Mouse (Mus musculus) embryonic facial prominence, embryonic 10.5 days (tissue): ENCODE data around the gene Tgfb3. TPM values are rescaled to one million over a fixed set of nuclear protein-coding genes. Genes with fewer than 3 reads are reported as not detected.

Experiments
- DNase-seq: peaks from one replicate; pipeline ENCODE4 v3.0.0-alpha.2; 2017; ENCODE audit warnings: low spot score
- H3K27ac ChIP-seq: fragments of 300-500 bp; sonication (generic); replicated peaks from 2 replicates; pipeline ENCODE4 v1.5.1; 2016; ENCODE audit warnings: mild to moderate bottlenecking
- H3K27me3 ChIP-seq: fragments of 300-500 bp; sonication (generic); replicated peaks from 2 replicates; pipeline ENCODE4 v1.6.1; 2016; ENCODE audit warnings: low read depth, mild to moderate bottlenecking; ENCODE audit not compliant: poor library complexity, severe bottlenecking
- H3K36me3 ChIP-seq: fragments of 300-500 bp; sonication (generic); replicated peaks from 2 replicates; pipeline ENCODE4 v1.6.1; 2016; ENCODE audit warnings: mild to moderate bottlenecking, moderate library complexity
- H3K4me1 ChIP-seq: fragments of 300-500 bp; sonication (generic); 2 replicates; pipeline ENCODE4 v1.6.1; 2016
- H3K4me3 ChIP-seq: fragments of 300-500 bp; sonication (generic); 2 replicates; pipeline ENCODE4 v1.5.1; 2016; ENCODE audit warnings: mild to moderate bottlenecking, moderate library complexity
- H3K9me3 ChIP-seq: fragments of 300-500 bp; sonication (generic); 2 replicates; pipeline ENCODE4 v1.6.1; 2016; ENCODE audit warnings: mild to moderate bottlenecking
- WGBS: fragments of 180-500 bp; shearing (Covaris S2); methylation state at CpG from one replicate; pipeline ENCODE4 v1.1.7; 2016; 5-methylcytosine and 5-hydroxymethylcytosine counted together
- polyA plus RNA-seq: library from polyadenylated mRNA; unstranded; fragments of >200 nt; fragmentation: Nextera tagmentation; extraction: Ambion mirVana; gene quantifications from 2 replicates; pipeline ENCODE4 v1.2.1, GENCODE M21; 2016

Tgfb3 gene
- polyA plus RNA-seq: 10.7 and 14.4 TPM in 2 replicates

GRCm38 (mm10) chr12:86078553-86079201, at the start of gene Tgfb3:
Gene Tgfb3 (minus strand): TSS chr12:86079041.
- no peaks in the 10 kb centered on the region for H3K9me3 ChIP-seq
- WGBS: under 1% methylated on average over 25 of the region's 25 CpGs
- H3K27me3 ChIP-seq: peaks cover 47% of the 10 kb centered on the region
- peaks cover 45% of the 10 kb centered on the region for H3K4me1 ChIP-seq
- peak; percentile 81 for DNase-seq
- H3K4me3 ChIP-seq: peak within 1 kb of the TSS; percentile 71
- peak within 1 kb of the TSS; percentile 96 for H3K27ac ChIP-seq
- no peaks in the 10 kb centered on the region; the same call in 1 of the 2 replicates for H3K36me3 ChIP-seq

- WGBS: 71% methylated on average over 6 of the region's 6 CpGs
- no peaks in the 10 kb centered on the region for H3K27me3 ChIP-seq
- no peak overlapping the region for H3K4me3 ChIP-seq
- H3K36me3 ChIP-seq: no peaks in the 10 kb centered on the region
- peaks cover 23% of the 10 kb centered on the region for H3K4me1 ChIP-seq
- DNase-seq: no peak
- H3K27ac ChIP-seq: no peak overlapping the region
- H3K9me3 ChIP-seq: no peaks in the 10 kb centered on the region
Measured at GRCm38 (mm10) chr12:86128122-86128521, 49.3 kb upstream of the Tgfb3 start.

GRCm38 (mm10) chr12:86124016-86124415, 45.2 kb upstream of the Tgfb3 start:
- no peak for DNase-seq
- no peaks in the 10 kb centered on the region for H3K36me3 ChIP-seq
- H3K4me1 ChIP-seq: peaks cover 13% of the 10 kb centered on the region; the same call in 1 of the 2 replicates
- H3K4me3 ChIP-seq: no peak overlapping the region
- WGBS: 71% methylated on average over 6 of the region's 6 CpGs
- no peak overlapping the region for H3K27ac ChIP-seq
- no peaks in the 10 kb centered on the region for H3K9me3 ChIP-seq
- H3K27me3 ChIP-seq: no peaks in the 10 kb centered on the region

GRCm38 (mm10) chr12:86116295-86116835, 37.5 kb upstream of the Tgfb3 start:
- Histone ChIP-seq H3K4me3 (no peak overlapping the region), H3K9me3 (no peaks in the 10 kb centered on the region), H3K4me1 (no peaks in the 10 kb centered on the region), H3K36me3 (peaks cover 7% of the 10 kb centered on the region; the same call in 1 of the 2 replicates), H3K27ac (no peak overlapping the region), H3K27me3 (no peaks in the 10 kb centered on the region)
- 87% methylated on average over 15 of the region's 15 CpGs for WGBS
- DNase-seq: no peak

- Histone ChIP-seq H3K4me3 (no peak overlapping the region), H3K4me1 (no peaks in the 10 kb centered on the region), H3K36me3 (peaks cover 18% of the 10 kb centered on the region; the same call in 1 of the 2 replicates), H3K27me3 (no peaks in the 10 kb centered on the region), H3K9me3 (no peaks in the 10 kb centered on the region), H3K27ac (no peak overlapping the region)
- WGBS: 90% methylated on average over 2 of the region's 2 CpGs
- DNase-seq: no peak
Measured at GRCm38 (mm10) chr12:86110637-86111036, 31.8 kb upstream of the Tgfb3 start.

GRCm38 (mm10) chr12:86109531-86109930, 30.7 kb upstream of the Tgfb3 start:
- no peak overlapping the region for H3K4me3 ChIP-seq
- peaks cover 7% of the 10 kb centered on the region for H3K4me1 ChIP-seq
- no peak for DNase-seq
- peaks cover 23% of the 10 kb centered on the region; the same call in 1 of the 2 replicates for H3K36me3 ChIP-seq
- H3K27me3 ChIP-seq: no peaks in the 10 kb centered on the region; the same call in 1 of the 2 replicates
- WGBS: 88% methylated on average over 4 of the region's 4 CpGs
- no peak overlapping the region for H3K27ac ChIP-seq
- H3K9me3 ChIP-seq: no peaks in the 10 kb centered on the region

GRCm38 (mm10) chr12:86107645-86108044, 28.8 kb upstream of the Tgfb3 start:
- Histone ChIP-seq H3K9me3 (no peaks in the 10 kb centered on the region), H3K27me3 (no peaks in the 10 kb centered on the region; the same call in 1 of the 2 replicates), H3K4me1 (peaks cover 20% of the 10 kb centered on the region), H3K36me3 (peaks cover 21% of the 10 kb centered on the region; the same call in 1 of the 2 replicates), H3K4me3 (no peak overlapping the region), H3K27ac (no peak overlapping the region)
- WGBS: 76% methylated on average over 7 of the region's 7 CpGs
- no peak for DNase-seq

- Histone ChIP-seq H3K4me3 (no peak overlapping the region), H3K27me3 (no peaks in the 10 kb centered on the region; the same call in 1 of the 2 replicates), H3K4me1 (peaks cover 20% of the 10 kb centered on the region), H3K27ac (no peak overlapping the region), H3K9me3 (no peaks in the 10 kb centered on the region), H3K36me3 (peaks cover 19% of the 10 kb centered on the region; the same call in 1 of the 2 replicates)
- 90% methylated on average over 9 of the region's 9 CpGs for WGBS
- DNase-seq: no peak
Measured at GRCm38 (mm10) chr12:86106086-86106485, 27.2 kb upstream of the Tgfb3 start.

GRCm38 (mm10) chr12:86105546-86105945, 26.7 kb upstream of the Tgfb3 start:
- Histone ChIP-seq H3K27me3 (no peaks in the 10 kb centered on the region; the same call in 1 of the 2 replicates), H3K4me3 (no peak overlapping the region), H3K4me1 (peaks cover 23% of the 10 kb centered on the region), H3K27ac (no peak overlapping the region), H3K36me3 (peaks cover 19% of the 10 kb centered on the region; the same call in 1 of the 2 replicates), H3K9me3 (no peaks in the 10 kb centered on the region)
- no peak for DNase-seq
- WGBS: 83% methylated on average over 10 of the region's 10 CpGs

GRCm38 (mm10) chr12:86104297-86104696, 25.5 kb upstream of the Tgfb3 start:
- no peaks in the 10 kb centered on the region; the same call in 1 of the 2 replicates for H3K27me3 ChIP-seq
- no peak overlapping the region for H3K27ac ChIP-seq
- peaks cover 19% of the 10 kb centered on the region; the same call in 1 of the 2 replicates for H3K36me3 ChIP-seq
- no peak overlapping the region for H3K4me3 ChIP-seq
- no peaks in the 10 kb centered on the region for H3K9me3 ChIP-seq
- no peak for DNase-seq
- peaks cover 25% of the 10 kb centered on the region for H3K4me1 ChIP-seq
- 75% methylated on average over 11 of the region's 11 CpGs for WGBS

GRCm38 (mm10) chr12:86103852-86104251, 25.0 kb upstream of the Tgfb3 start:
- no peak overlapping the region for H3K27ac ChIP-seq

GRCm38 (mm10) chr12:86103391-86103790, 24.6 kb upstream of the Tgfb3 start:
- DNase-seq: no peak
- Histone ChIP-seq H3K36me3 (peaks cover 11% of the 10 kb centered on the region; the same call in 1 of the 2 replicates), H3K4me1 (peaks cover 25% of the 10 kb centered on the region), H3K27ac (no peak overlapping the region), H3K4me3 (no peak overlapping the region), H3K27me3 (no peaks in the 10 kb centered on the region; the same call in 1 of the 2 replicates), H3K9me3 (no peaks in the 10 kb centered on the region)
- 67% methylated on average over 11 of the region's 11 CpGs for WGBS

More at GRCm38 (mm10) chr12:86103852-86104251, 25.0 kb upstream of the Tgfb3 start:
- H3K9me3 ChIP-seq: no peaks in the 10 kb centered on the region
- peaks cover 25% of the 10 kb centered on the region for H3K4me1 ChIP-seq
- no peak for DNase-seq
- WGBS: 52% methylated on average over 8 of the region's 8 CpGs
- no peak overlapping the region for H3K4me3 ChIP-seq
- H3K27me3 ChIP-seq: no peaks in the 10 kb centered on the region; the same call in 1 of the 2 replicates
- peaks cover 15% of the 10 kb centered on the region; the same call in 1 of the 2 replicates for H3K36me3 ChIP-seq
